Mouse (Mus musculus) forelimb bud, embryonic 11.5 days (tissue): ENCODE measurements at regions not wholly inside any gene's neighbourhood (a gene's known extent, or its start where the extent isn't known, plus 50 kb on each side); places are given as distances from the start of the nearest gene placed in this dataset.
"Not testable (repeated sequence)": the region's sequence is repeated elsewhere in the genome, so short reads cannot be mapped to it uniquely, and the experiment has no call there.

ENCODE experiments used
- DNase-seq: peaks from one replicate; pipeline ENCODE4 v3.0.0-alpha.2; 2012; ENCODE audit warnings: low read depth, low spot score

DNA sequence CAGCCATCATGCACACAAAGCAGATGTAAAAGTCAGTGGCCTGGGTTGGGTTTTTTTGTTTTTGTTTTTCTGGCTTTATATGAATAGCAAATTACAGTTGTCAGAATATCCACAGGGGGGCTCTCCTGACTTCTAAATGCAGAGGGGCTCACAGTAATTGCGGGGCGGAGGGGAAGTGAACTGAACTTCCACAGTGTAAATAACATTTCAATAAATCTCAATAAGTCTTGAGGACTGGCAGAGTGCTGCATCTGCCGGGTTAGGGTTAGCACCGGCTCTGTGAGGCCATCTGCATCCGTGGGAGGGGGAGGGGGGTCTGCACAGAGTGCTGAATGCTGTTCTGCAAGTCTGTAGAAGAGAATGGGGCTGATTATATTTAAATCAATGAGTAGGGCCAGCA lies 50.3 kb upstream of the Arl4c start:
- DNase-seq = peak; percentile 68

- DNase-seq = peak; percentile 23
Observed at GRCm38 (mm10) chr1:88756658-88757057, 54.6 kb upstream of the Arl4c start.

GRCm38 (mm10) chr1:88757162-88757561 lies 55.1 kb upstream of the Arl4c start:
- no peak for DNase-seq

DNA sequence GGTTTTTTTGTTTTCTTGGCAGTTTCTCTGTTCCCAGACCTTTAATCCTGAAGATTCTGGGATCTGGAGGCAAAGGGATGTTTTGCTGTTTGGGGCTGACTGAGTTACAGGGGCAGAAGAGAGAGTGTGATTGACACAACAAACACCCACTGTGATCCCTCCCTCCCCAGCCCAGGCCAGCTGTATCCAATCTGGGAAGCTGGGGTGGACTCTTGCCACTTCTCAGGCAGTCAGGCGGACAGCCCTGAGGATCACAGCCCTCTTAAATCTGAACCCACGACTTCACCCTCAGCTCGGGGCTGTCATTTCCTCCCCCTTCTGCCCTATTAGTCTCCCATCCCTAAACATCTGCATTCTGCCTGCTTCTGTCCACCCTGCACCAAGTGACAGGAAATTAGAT lies 55.7 kb upstream of the Arl4c start:
- DNase-seq = no peak

GRCm38 (mm10) chr1:88760643-88761042 lies 58.6 kb upstream of the Arl4c start:
- DNase-seq = no peak

GRCm38 (mm10) chr1:88761121-88761520 lies 59.1 kb upstream of the Arl4c start:
- DNase-seq = no peak

DNA sequence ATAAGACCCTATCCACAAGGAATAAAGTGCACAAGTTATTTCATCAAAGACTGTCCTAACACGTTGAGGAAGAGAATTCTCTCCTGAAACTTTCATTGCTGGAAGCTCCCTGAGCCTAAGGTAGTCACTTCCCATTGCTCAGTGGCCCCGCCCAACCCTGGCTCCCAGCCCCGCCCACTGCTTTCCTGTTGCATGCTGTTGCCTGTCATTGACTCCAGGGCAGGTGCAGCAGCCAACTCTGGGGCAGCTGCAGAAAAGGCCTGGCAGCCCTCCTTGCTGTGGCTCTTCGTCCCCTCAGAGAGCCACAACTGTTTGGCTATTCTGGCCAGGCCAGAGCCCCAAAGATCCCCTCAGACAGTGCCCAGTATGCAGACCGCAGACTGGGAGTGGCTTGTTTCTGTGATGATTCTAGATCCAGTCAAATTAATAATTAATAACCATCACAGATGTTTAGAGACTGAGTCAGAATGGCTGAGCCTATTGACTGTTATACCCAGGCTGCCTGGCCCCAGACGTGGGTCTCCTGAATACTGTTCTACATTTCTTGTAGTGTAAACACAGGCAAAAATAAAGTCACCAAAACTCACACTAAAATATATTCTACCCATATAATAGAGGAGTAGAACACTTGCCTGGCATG lies 61.8 kb upstream of the Arl4c start:
- no peak for DNase-seq

DNA sequence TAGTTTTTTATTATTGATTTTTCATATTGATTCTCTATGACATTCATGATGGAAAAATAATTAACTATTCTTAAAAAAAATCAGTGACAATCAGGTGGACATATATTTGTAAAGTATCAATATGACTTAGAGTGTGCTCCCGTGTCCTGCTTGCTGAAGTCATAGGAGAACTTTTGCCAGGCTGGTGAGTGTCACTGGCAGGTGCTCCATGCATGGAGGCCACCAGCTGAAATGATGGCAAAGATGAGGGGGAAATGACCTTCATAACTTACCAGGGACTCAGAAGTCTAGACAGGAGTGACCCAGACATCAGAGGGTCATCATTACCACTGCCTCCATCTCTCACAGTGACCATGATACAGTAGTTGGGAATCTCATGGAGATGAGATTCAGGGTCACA lies 62.5 kb upstream of the Arl4c start:
- no peak for DNase-seq

GRCm38 (mm10) chr1:88777009-88777408 lies 75.0 kb upstream of the Arl4c start:
- no peak for DNase-seq

DNA sequence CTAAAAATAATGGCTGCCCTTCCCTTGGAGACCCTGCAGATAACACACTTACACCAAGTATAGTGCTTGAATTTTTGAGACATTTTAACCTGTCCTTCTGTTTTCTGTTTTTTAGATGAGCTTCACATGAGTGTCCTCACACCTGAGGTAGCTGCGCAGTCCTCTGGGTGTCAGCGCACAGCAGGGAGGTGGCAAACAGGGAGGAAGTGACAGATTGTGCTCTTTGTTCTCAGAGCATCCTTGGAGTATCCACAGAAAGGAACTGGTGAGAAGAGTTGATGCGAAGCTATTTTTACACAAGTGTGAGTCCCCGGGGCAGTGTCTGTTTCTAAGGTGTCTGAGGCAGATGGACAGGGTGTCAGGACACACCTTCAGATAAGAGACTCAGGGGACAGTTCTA lies 78.2 kb upstream of the Arl4c start:
- no peak for DNase-seq

DNA sequence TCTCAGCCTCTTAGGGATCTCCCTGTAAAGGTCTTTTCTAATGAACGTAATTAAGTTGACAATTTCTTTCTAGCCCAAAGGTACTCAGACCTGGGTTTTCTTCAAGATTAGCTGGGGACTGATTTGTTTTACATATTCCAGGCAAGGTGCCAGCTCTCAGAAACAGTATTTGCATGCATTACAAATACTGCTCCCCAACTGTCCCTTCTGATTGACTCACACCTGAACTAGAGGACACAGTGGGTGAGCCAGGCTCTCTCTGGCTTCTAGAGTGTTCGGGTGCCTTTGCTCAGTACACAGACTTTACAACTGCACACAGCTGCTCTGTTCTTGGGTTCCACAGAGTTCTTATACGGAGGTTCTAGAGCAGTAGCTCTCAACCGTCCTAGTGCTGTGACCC lies 81.1 kb upstream of the Arl4c start:
- DNase-seq = no peak

DNA sequence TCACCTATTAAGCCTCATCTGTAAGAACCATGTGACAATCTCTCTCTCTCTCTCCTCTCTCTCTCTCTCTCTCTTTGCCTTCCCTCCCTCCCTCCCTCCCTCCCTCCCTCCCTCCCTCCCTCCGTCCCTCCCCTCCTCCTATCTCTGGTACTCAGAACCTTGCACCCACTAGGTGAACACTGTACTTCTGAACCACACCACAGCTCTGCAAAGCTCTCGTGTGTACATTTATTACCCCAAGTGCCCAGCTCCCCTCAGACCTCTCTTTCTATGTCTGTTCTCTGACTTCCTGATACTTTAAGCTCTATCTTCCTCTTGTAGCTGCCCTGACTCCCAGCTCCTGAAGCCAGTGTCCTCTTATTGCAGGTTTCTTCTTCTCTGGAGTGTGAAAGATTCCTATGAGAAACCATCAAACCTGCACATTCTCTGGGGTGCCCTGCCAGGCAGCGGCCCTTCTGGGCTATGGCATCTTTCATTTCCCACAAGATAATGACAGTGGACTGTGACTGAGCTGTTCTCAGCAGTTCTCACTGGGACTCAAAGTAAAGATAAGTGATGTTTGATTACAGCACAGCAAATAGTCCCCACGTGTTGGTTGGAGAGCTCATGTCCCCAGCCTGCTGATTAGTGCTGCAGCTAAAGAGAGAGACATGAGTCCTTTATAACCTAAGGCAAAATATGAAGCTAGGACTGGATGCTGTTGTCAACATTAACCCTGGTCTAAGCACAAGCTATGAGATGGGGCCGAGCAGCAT lies 83.0 kb upstream of the Arl4c start:
- no peak for DNase-seq

- DNase-seq = no peak
Observed at GRCm38 (mm10) chr1:88786066-88786465, 84.0 kb upstream of the Arl4c start.

DNA sequence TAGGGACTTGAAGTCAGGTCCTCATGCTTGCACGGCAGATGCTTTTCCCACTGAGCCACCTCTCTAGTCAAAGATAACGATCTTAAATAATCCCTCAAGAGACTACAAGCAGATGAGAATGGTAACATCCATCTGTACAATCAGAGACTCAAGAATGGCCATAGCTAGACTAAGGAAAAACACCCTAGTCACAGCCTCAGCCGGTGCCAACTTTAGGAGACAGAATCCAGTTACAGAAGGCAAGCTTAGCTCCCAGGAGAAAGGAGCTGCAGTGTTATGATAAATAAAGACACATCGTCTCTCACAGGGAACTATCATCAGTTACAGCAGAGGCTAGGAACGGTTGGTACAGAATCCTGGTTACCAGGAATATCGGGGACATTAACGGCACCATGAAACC lies 88.7 kb upstream of the Arl4c start:
- no peak for DNase-seq

- DNase-seq = no peak
Observed at GRCm38 (mm10) chr1:88794926-88795325, 92.9 kb upstream of the Arl4c start.

- no peak for DNase-seq
Observed at GRCm38 (mm10) chr1:88798473-88798872, 96.5 kb upstream of the Arl4c start.

DNA sequence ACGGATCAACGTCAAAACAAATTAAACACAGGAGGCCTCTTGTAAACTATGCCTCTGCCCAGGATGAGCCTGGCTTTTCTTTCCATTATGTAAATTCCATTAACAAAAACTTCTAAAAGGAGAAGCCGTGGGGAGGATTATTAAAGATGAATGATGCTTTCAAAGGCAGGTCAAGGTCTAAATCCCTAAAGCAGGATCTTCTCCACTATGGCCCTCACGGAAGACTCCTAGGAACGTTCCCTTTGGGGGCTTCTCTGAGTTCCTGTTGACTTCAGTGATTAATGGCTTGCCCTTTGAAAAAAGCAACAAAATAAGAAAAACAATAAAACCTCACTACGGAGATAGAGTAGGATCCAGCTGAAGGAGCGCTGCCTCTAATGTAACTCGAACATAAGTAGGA lies 96.9 kb upstream of the Arl4c start:
- no peak for DNase-seq

DNA sequence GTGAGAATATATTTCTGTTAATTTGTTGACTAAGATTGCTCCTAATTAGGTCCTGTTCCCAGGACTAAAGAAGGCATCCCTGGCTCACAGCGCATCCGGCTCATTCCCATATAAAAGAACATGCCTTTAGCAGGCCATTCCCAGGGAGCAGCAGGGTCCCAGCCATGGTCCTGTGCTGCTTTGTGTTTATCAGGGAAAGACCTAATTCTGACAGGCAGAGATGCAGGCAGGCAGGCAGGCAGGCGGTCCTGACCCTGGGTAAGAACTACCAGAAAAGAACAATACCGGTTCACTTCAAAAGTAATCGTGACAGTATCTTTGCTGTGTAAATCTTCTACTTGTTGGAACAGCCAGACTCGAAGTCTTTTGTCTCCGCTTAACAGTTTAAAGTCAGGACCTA lies 97.3 kb upstream of the Arl4c start:
- DNase-seq = no peak

DNA sequence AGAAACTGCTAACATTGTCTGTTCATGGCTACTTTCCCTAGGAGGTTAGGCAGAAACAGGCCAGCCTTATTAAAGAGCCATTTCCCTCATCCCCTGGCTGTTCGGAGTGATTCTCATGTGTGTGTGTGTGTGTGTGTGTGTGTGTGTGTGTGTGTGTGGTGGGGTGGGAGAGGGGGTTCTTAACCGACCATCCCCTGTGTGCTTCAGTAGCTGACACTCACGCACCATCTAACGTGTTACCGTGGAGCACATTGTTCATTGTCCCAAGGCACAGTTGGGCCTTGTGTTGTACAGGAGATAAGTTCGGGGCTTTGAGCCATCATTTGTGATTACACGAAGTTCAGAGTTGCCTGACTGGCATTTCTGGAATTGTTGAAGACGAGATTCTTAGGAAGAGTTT lies 97.8 kb upstream of the Arl4c start:
- DNase-seq = no peak

DNA sequence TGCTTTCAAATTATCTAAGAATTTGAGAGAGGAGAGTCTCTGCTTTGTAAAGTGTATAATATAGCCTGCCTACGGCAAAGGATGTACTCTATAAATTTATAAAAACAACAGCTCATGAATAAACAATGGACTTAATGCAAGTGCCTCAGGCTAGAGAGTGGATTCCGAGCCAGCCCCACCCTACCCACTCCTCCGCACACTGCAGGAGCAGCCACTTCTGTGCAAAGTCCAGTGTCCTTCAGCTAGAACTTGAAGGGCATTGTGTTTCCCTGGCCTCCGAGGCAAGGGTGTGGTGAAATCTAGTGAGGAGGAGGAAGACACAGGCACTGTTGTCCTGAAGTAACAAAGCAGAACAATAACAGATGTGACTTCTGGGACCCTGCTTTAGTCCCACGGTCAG lies 98.4 kb upstream of the Arl4c start:
- DNase-seq = no peak

- not testable (repeated sequence) for DNase-seq
Observed at GRCm38 (mm10) chr1:88801151-88801550, 99.1 kb upstream of the Arl4c start.

GRCm38 (mm10) chr1:88806960-88807359 lies 104.9 kb upstream of the Arl4c start:
- no peak for DNase-seq

GRCm38 (mm10) chr1:88807901-88808300 lies 105.9 kb upstream of the Arl4c start:
- no peak for DNase-seq

DNA sequence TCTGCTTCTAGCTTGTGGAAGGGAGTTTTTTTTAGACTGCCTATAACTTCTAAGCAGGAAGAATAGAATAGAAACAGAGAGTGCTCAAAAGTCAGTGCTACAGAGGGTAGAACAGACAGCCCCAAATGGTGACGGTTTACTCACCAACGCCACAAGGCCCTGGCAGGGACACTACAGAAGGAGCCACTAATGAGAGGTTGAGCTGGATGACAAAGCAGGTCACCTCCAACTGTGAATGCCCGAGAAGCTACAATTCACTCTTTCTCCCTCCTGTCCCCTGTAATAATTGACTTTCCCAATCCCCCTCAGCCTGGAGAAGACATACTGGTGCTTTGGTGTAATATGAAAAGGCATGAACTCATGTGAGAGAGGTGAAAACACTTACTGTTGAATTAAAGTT lies 106.5 kb upstream of the Arl4c start:
- no peak for DNase-seq
